Mouse (Mus musculus) midbrain, postnatal 0 days (tissue): ENCODE data around the gene Ankrd7. TPM values are rescaled to one million over a fixed set of nuclear protein-coding genes. Genes with fewer than 3 reads are reported as not detected.

Source experiments
- ATAC-seq: fragments of 200-750 bp; cut with Nextera tagmentation; 2 replicates; pipeline ENCODE4 v1.8.0; 2017; ENCODE audit warnings: moderate number of reproducible peaks, mild to moderate bottlenecking, moderate TSS enrichment, moderate library complexity; ENCODE audit not compliant: low FRiP score
- DNase-seq: peaks from one replicate; pipeline ENCODE4 v3.0.0-alpha.2; 2015; ENCODE audit warnings: low spot score
- H3K27ac ChIP-seq: fragments of 300-500 bp; sonication (generic); 2 replicates; pipeline ENCODE4 v1.5.1; 2014; ENCODE audit warnings: low read depth, mild to moderate bottlenecking, low read length, mixed read lengths
- H3K27me3 ChIP-seq: fragments of 300-500 bp; sonication (generic); 2 replicates; pipeline ENCODE4 v1.6.1; 2014; ENCODE audit warnings: low read length, control low read depth, mixed read lengths; ENCODE audit not compliant: insufficient read depth
- H3K36me3 ChIP-seq: fragments of 300-500 bp; sonication (generic); 2 replicates; pipeline ENCODE4 v1.6.1; 2014; ENCODE audit warnings: low read length, control low read depth, mixed read lengths; ENCODE audit not compliant: insufficient read depth
- H3K4me1 ChIP-seq: fragments of 300-500 bp; sonication (generic); 2 replicates; pipeline ENCODE4 v1.6.1; 2014; ENCODE audit warnings: mild to moderate bottlenecking, control low read depth, antibody characterized with exemption, low read length, mixed read lengths; ENCODE audit not compliant: insufficient read depth
- H3K4me2 ChIP-seq: fragments of 300-500 bp; sonication (generic); 2 replicates; pipeline ENCODE4 v1.6.1; 2014; ENCODE audit warnings: low read depth, mild to moderate bottlenecking, low read length, mixed read lengths; ENCODE audit not compliant: poor library complexity, severe bottlenecking
- H3K4me3 ChIP-seq: fragments of 300-500 bp; sonication (generic); 2 replicates; pipeline ENCODE4 v1.5.1; 2014; ENCODE audit warnings: low read depth, mild to moderate bottlenecking, low read length, moderate library complexity
- H3K9ac ChIP-seq: fragments of 300-500 bp; sonication (generic); replicated peaks from 2 replicates; pipeline ENCODE4 v1.6.1; 2014; ENCODE audit warnings: mild to moderate bottlenecking, low read length, moderate library complexity, mixed read lengths; ENCODE audit not compliant: poor library complexity, severe bottlenecking
- H3K9me3 ChIP-seq: fragments of 300-500 bp; sonication (generic); 2 replicates; pipeline ENCODE4 v1.6.1; 2016; ENCODE audit warnings: low read length, control low read depth
- CTCF ChIP-seq: IDR thresholded peaks from 2 replicates; pipeline ENCODE4 v1.5.1; 2016; ENCODE audit warnings: antibody characterized with exemption, mild to moderate bottlenecking
- WGBS: fragments of 180-500 bp; shearing (Covaris S2); extraction: QIAGEN DNeasy Blood & Tissue Kit; methylation state at CpG from one replicate; pipeline ENCODE4 v1.1.7; 2014; 5-methylcytosine and 5-hydroxymethylcytosine counted together
- polyA plus RNA-seq: library from polyadenylated mRNA; unstranded; fragments of >200 nt; fragmentation: Nextera tagmentation; extraction: Ambion mirVana; gene quantifications from 2 replicates; pipeline ENCODE4 v1.2.1, GENCODE M21; 2015
- total RNA-seq: library from RNA; depleted of rRNA; stranded (reverse); fragments of >200 nt; gene quantifications from 2 replicates; pipeline ENCODE4 v1.2.3, GENCODE M21; 2014

Ankrd7 gene
- total and polyA plus RNA-seq, 2 experiments from 2014 or later = 0.14 TPM; not detected in 1

GRCm38 (mm10) chr6:18848051-18848701 is 17.9 kb upstream of the Ankrd7 start, which contains the start of gene Lsm8:
Lsm8 (plus strand) TSS chr6:18848579.
- peak; percentile 98 for DNase-seq
- peaks cover 8% of the 10 kb centered on the region for H3K4me1 ChIP-seq
- 2% methylated on average over 37 of the region's 37 CpGs for WGBS
- peak within 1 kb of the TSS; percentile 66 for H3K4me3 ChIP-seq
- peak within 1 kb of the TSS; percentile 52 for H3K4me2 ChIP-seq
- no peaks in the 10 kb centered on the region for H3K9me3 ChIP-seq
- no peaks in the 10 kb centered on the region for H3K27me3 ChIP-seq
- H3K36me3 ChIP-seq = no peaks in the 10 kb centered on the region
- TF ChIP-seq CTCF = peak; percentile 31
- H3K27ac ChIP-seq = peak within 1 kb of the TSS; percentile 90
- peak within 1 kb of the TSS; percentile 89 for H3K9ac ChIP-seq
- peak; percentile 100 for ATAC-seq

- Histone ChIP-seq H3K36me3 (no peaks in the 10 kb centered on the region), H3K4me1 (peaks cover 8% of the 10 kb centered on the region), H3K9ac (peak overlapping the region; percentile 89), H3K4me3 (peak overlapping the region; percentile 66), H3K27me3 (no peaks in the 10 kb centered on the region), H3K9me3 (no peaks in the 10 kb centered on the region), H3K4me2 (peak overlapping the region; percentile 52), H3K27ac (peak overlapping the region; percentile 90)
- no peak for DNase-seq
- 1% methylated on average over 27 of the region's 28 CpGs for WGBS
- no peak; the same call in 1 of the 2 replicates for ATAC-seq
- no peak for TF ChIP-seq CTCF
Measured at GRCm38 (mm10) chr6:18848702-18849061, 17.4 kb upstream of the Ankrd7 start.

GRCm38 (mm10) chr6:18855323-18855722 is 10.8 kb upstream of the Ankrd7 start:
- H3K4me3 ChIP-seq = no peak overlapping the region
- H3K9ac ChIP-seq = no peak overlapping the region
- H3K36me3 ChIP-seq = peaks cover 7% of the 10 kb centered on the region
- ATAC-seq (no peak), DNase-seq (no peak)
- no peaks in the 10 kb centered on the region for H3K9me3 ChIP-seq
- no peaks in the 10 kb centered on the region; the same call in 1 of the 2 replicates for H3K4me1 ChIP-seq
- H3K27ac ChIP-seq = no peak overlapping the region
- no peak for TF ChIP-seq CTCF
- no peaks in the 10 kb centered on the region for H3K27me3 ChIP-seq
- no peak overlapping the region for H3K4me2 ChIP-seq

GRCm38 (mm10) chr6:18856487-18857078 is 9.5 kb upstream of the Ankrd7 start:
- no peak for TF ChIP-seq CTCF
- H3K36me3 ChIP-seq = peaks cover 7% of the 10 kb centered on the region
- H3K4me1 ChIP-seq = no peaks in the 10 kb centered on the region
- WGBS = 96% methylated on average over 3 of the region's 3 CpGs
- no peak for DNase-seq
- H3K27me3 ChIP-seq = no peaks in the 10 kb centered on the region
- no peak overlapping the region for H3K4me3 ChIP-seq
- no peak overlapping the region for H3K27ac ChIP-seq
- H3K9me3 ChIP-seq = no peaks in the 10 kb centered on the region
- H3K4me2 ChIP-seq = no peak overlapping the region
- no peak overlapping the region for H3K9ac ChIP-seq
- no peak for ATAC-seq

GRCm38 (mm10) chr6:18889030-18889429 is 22.9 kb downstream of the Ankrd7 start:
- H3K9me3 ChIP-seq = no peaks in the 10 kb centered on the region
- no peaks in the 10 kb centered on the region for H3K27me3 ChIP-seq
- H3K4me2 ChIP-seq = no peak overlapping the region
- no peak overlapping the region for H3K27ac ChIP-seq
- H3K4me3 ChIP-seq = no peak overlapping the region
- no peak for ATAC-seq
- DNase-seq = no peak
- no peak for TF ChIP-seq CTCF
- no peaks in the 10 kb centered on the region for H3K4me1 ChIP-seq
- WGBS = 82% methylated on average over 2 of the region's 2 CpGs
- no peak overlapping the region for H3K9ac ChIP-seq
- no peaks in the 10 kb centered on the region for H3K36me3 ChIP-seq

- Histone ChIP-seq H3K4me3 (no peak overlapping the region), H3K4me1 (no peaks in the 10 kb centered on the region), H3K27ac (no peak overlapping the region), H3K9me3 (no peaks in the 10 kb centered on the region), H3K9ac (no peak overlapping the region), H3K27me3 (no peaks in the 10 kb centered on the region), H3K36me3 (no peaks in the 10 kb centered on the region), H3K4me2 (no peak overlapping the region)
- TF ChIP-seq CTCF = peak; percentile 54
- ATAC-seq (no peak), DNase-seq (no peak)
Measured at GRCm38 (mm10) chr6:18894142-18894541, 28.0 kb downstream of the Ankrd7 start.
